Mouse (Mus musculus) heart, embryonic 15.5 days (tissue): ENCODE results near the gene Csn1s2a. TPM values are rescaled to one million over a fixed set of nuclear protein-coding genes. Genes with fewer than 3 reads are reported as not detected.
"Not testable (repeated sequence)": the region's sequence is repeated elsewhere in the genome, so short reads cannot be mapped to it uniquely, and the experiment has no call there.

Source experiments
- ATAC-seq: fragments of 200-750 bp; cut with Nextera tagmentation; replicated peaks from 2 replicates; pipeline ENCODE4 v1.8.0; 2017; ENCODE audit warnings: low read depth, moderate TSS enrichment; ENCODE audit not compliant: insufficient number of reproducible peaks, insufficient read depth, low FRiP score
- H3K27ac ChIP-seq: fragments of 300-500 bp; sonication (generic); 2 replicates; pipeline ENCODE4 v1.5.1; 2015; ENCODE audit warnings: mild to moderate bottlenecking, inconsistent platforms
- H3K27me3 ChIP-seq: fragments of 300-500 bp; sonication (generic); 2 replicates; pipeline ENCODE4 v1.6.1; 2015; ENCODE audit warnings: inconsistent platforms
- H3K36me3 ChIP-seq: fragments of 300-500 bp; sonication (generic); 2 replicates; pipeline ENCODE4 v1.6.1; 2015; ENCODE audit warnings: mild to moderate bottlenecking, inconsistent platforms
- H3K4me1 ChIP-seq: fragments of 300-500 bp; sonication (generic); replicated peaks from 2 replicates; pipeline ENCODE4 v1.6.1; 2015; ENCODE audit warnings: inconsistent platforms
- H3K4me2 ChIP-seq: fragments of 300-500 bp; sonication (generic); 2 replicates; pipeline ENCODE4 v1.6.1; 2015; ENCODE audit warnings: inconsistent platforms, mild to moderate bottlenecking, moderate library complexity
- H3K4me3 ChIP-seq: fragments of 300-500 bp; sonication (generic); 2 replicates; pipeline ENCODE4 v1.5.1; 2015; ENCODE audit warnings: mild to moderate bottlenecking, inconsistent platforms
- H3K9ac ChIP-seq: fragments of 300-500 bp; sonication (generic); 2 replicates; pipeline ENCODE4 v1.6.1; 2015; ENCODE audit warnings: mild to moderate bottlenecking, inconsistent platforms
- H3K9me3 ChIP-seq: fragments of 300-500 bp; sonication (generic); replicated peaks from 2 replicates; pipeline ENCODE4 v1.6.1; 2016; ENCODE audit warnings: inconsistent platforms
- WGBS: fragments of 180-500 bp; shearing (Covaris S2); methylation state at CpG from one replicate; pipeline ENCODE4 v1.1.7; 2015; ENCODE audit warnings: mixed read lengths; 5-methylcytosine and 5-hydroxymethylcytosine counted together
- polyA plus RNA-seq: library from polyadenylated mRNA; unstranded; fragments of >200 nt; fragmentation: Nextera tagmentation; extraction: Ambion mirVana; gene quantifications from 2 replicates; pipeline ENCODE4 v1.2.1, GENCODE M21; 2015

The Csn1s2a gene
- polyA plus RNA-seq = not detected in 2 replicates

- Histone ChIP-seq H3K4me1 (no peaks in the 10 kb centered on the region), H3K9me3 (no peaks in the 10 kb centered on the region), H3K36me3 (no peaks in the 10 kb centered on the region), H3K27me3 (no peaks in the 10 kb centered on the region), H3K4me3 (no peak within 1 kb of the TSS), H3K9ac (no peak within 1 kb of the TSS), H3K4me2 (no peak within 1 kb of the TSS), H3K27ac (no peak within 1 kb of the TSS)
- whole genome bisulfite sequencing = 62% methylated on average over 1 of the region's 1 CpGs
- no peak for ATAC-seq
These were observed at the start of gene Csn1s2a for GRCm38 (mm10) chr5:87774267-87774666. Gene Csn1s2a, plus strand, starts transcription at chr5:87774567.

DNA sequence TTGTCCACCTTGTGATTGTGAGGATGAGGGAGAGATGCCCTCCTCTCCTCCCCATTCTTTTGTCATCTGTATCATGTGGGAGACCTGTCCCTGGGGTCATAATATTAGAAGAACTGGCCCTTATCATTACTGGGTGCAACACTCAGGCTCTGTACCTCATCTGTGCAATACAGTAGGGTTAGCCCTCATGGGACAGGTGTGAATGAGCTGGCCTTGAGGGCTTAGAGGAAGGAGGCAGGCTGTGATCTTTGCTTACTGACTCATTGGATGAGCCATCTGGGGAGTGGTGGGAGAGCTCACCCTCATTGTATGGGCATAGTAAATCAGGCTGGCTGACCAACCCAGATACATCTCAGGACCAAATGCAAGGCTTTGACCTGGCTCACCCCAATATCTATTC is 39.5 kb upstream of the Csn1s2a start:
- no peak overlapping the region for H3K4me2 ChIP-seq
- no peaks in the 10 kb centered on the region for H3K36me3 ChIP-seq
- H3K4me3 ChIP-seq = no peak overlapping the region
- H3K9ac ChIP-seq = no peak overlapping the region
- H3K4me1 ChIP-seq = no peaks in the 10 kb centered on the region
- H3K27ac ChIP-seq = no peak overlapping the region
- H3K9me3 ChIP-seq = no peaks in the 10 kb centered on the region
- H3K27me3 ChIP-seq = no peaks in the 10 kb centered on the region
- no peak for ATAC-seq

- Histone ChIP-seq H3K27me3 (no peaks in the 10 kb centered on the region), H3K4me1 (no peaks in the 10 kb centered on the region), H3K27ac (no peak overlapping the region), H3K4me2 (no peak overlapping the region), H3K36me3 (no peaks in the 10 kb centered on the region), H3K9me3 (no peaks in the 10 kb centered on the region), H3K9ac (no peak overlapping the region), H3K4me3 (no peak overlapping the region)
- WGBS = 93% methylated on average over 1 of the region's 1 CpGs
- no peak for ATAC-seq
These were observed 20.9 kb upstream of the Csn1s2a start for GRCm38 (mm10) chr5:87753471-87753870.

- no peak overlapping the region for H3K27ac ChIP-seq
- no peak overlapping the region for H3K4me3 ChIP-seq
- ATAC-seq = no peak
- H3K36me3 ChIP-seq = no peaks in the 10 kb centered on the region
- H3K9ac ChIP-seq = no peak overlapping the region
- no peaks in the 10 kb centered on the region for H3K27me3 ChIP-seq
- H3K4me2 ChIP-seq = no peak overlapping the region
- H3K9me3 ChIP-seq = no peaks in the 10 kb centered on the region
- no peaks in the 10 kb centered on the region for H3K4me1 ChIP-seq
- 73% methylated on average over 3 of the region's 3 CpGs for WGBS
These were observed 9.8 kb upstream of the Csn1s2a start for GRCm38 (mm10) chr5:87764546-87764945.

DNA sequence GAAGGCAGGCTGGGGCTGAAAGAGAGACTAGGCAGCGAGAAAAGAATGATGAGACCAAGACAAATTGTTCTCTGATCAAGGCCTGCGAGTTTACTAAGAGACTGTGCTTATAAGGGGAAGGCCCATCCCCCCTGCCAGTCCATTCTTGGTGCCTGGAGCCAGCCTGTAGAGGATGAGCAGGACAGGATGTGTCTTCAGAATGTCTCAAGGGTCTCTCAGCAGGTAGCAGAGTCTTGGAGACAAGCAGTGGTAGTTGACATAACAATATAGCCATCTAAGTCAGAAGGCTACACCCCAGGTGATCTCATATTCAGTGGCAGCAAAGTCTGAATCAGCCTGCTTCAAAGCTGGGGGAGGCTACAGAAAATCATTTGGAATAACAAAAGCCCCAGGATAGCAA is 2.2 kb upstream of the Csn1s2a start:
- H3K36me3 ChIP-seq, H3K9ac ChIP-seq, H3K4me3 ChIP-seq, H3K9me3 ChIP-seq, H3K4me1 ChIP-seq, H3K27ac ChIP-seq, H3K27me3 ChIP-seq, H3K4me2 ChIP-seq, ATAC-seq: not testable (repeated sequence)
- 37% methylated on average over 2 of the region's 2 CpGs for WGBS

DNA sequence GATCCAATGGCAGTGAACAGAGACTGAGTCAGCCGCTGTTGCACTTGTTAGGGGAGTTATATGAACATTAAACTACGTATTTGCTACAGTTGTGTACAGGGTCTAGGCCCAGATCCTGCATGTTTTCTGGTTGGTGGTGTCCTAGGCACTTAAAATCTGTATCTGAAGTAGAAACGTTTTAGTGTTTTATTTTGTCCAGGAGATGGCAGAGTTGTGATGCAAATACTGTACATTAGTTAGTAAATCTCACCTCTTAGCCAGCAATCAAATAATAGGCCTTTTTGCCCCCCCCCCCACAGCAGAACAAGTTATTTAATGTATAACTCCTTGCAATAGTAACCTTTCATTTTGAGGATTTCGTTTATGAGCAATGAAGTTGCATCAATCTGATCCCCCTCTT is 8.4 kb downstream of the Csn1s2a start:
- Histone ChIP-seq H3K4me3 (no peak overlapping the region), H3K9me3 (no peaks in the 10 kb centered on the region), H3K4me2 (no peak overlapping the region), H3K27me3 (no peaks in the 10 kb centered on the region), H3K4me1 (no peaks in the 10 kb centered on the region), H3K9ac (no peak overlapping the region), H3K27ac (no peak overlapping the region), H3K36me3 (no peaks in the 10 kb centered on the region)
- WGBS = 51% methylated on average over 4 of the region's 4 CpGs
- no peak for ATAC-seq

DNA sequence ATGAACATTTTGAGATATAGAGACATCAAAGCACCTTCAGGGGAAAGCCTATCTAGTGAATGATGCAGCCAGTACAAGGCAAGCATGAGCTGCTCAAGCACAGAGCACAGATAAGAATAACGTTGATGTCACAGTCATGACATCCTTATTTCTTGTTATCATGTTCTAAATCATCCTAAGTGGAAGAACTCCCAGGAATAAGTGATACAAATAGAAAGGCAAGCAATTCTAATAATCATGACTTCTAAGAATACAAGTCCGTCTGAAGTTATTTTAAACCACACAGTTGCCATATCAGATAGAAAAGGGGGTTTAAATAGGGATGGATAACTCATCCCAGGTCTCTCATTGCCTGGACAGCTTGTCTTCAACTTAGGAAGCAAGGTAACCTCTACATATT is 33.4 kb downstream of the Csn1s2a start, which contains the start of gene Csn1s2b:
Gene Csn1s2b (plus strand): TSS at position 301 of the 400 bp plus-strand sequence.
- no peak within 1 kb of the TSS for H3K4me3 ChIP-seq
- no peak for ATAC-seq
- no peaks in the 10 kb centered on the region for H3K4me1 ChIP-seq
- H3K36me3 ChIP-seq = no peaks in the 10 kb centered on the region
- H3K9ac ChIP-seq = no peak within 1 kb of the TSS
- no peak within 1 kb of the TSS for H3K4me2 ChIP-seq
- 45% methylated on average over 2 of the region's 2 CpGs for WGBS
- H3K27ac ChIP-seq = no peak within 1 kb of the TSS
- H3K9me3 ChIP-seq = no peaks in the 10 kb centered on the region
- no peaks in the 10 kb centered on the region for H3K27me3 ChIP-seq

DNA sequence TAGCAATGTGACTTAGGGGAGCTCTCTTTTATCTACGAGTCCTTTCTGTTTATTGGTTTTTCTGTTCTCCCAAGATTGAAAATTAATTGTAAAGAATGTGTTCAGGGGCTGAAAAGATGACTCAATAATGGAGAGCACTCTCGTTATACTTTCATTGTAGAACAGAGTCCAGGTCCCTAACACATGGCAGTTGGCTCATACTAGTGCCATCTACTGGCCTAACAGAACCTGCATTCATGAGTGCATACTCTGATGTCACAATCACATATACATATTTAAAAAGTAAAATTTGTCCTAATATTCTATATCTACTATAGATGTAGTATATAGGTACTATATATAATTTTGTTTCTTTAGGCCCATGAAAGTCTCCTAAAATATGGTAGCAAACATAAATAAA is 34.9 kb downstream of the Csn1s2a start:
- Histone ChIP-seq H3K27ac (no peak overlapping the region), H3K4me2 (no peak overlapping the region), H3K9ac (no peak overlapping the region), H3K9me3 (no peaks in the 10 kb centered on the region), H3K36me3 (no peaks in the 10 kb centered on the region), H3K27me3 (no peaks in the 10 kb centered on the region), H3K4me3 (no peak overlapping the region), H3K4me1 (no peaks in the 10 kb centered on the region)
- 57% methylated on average over 2 of the region's 2 CpGs for WGBS
- ATAC-seq = no peak

DNA sequence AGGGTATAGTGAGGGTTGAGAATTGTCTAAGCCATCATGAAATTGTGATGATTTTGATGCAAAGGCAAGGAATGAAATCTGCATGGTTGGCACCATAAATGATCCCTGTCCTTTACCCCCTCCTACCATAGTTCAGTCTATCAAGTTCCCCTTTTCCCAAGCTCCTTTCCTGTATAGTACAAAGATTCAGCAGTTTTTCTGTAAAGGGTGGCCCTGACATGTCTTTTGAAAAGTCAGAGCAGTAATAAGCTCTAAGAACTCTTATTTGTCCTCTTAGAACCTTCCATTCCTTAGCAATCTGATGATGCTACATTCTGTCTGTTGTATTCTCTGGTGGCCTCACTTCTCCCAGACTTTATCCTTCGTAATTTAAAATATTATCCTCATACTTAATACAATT is 51.0 kb downstream of the Csn1s2a start, which contains the start of gene Prr27:
Gene Prr27 (plus strand): TSS at position 301 of the 400 bp plus-strand sequence.
- Histone ChIP-seq H3K36me3 (no peaks in the 10 kb centered on the region), H3K27me3 (no peaks in the 10 kb centered on the region), H3K9me3 (no peaks in the 10 kb centered on the region), H3K9ac (no peak within 1 kb of the TSS), H3K27ac (no peak within 1 kb of the TSS), H3K4me1 (no peaks in the 10 kb centered on the region), H3K4me3 (no peak within 1 kb of the TSS), H3K4me2 (no peak within 1 kb of the TSS)
- ATAC-seq = no peak
- 50% methylated on average over 1 of the region's 1 CpGs for WGBS

Other genes with a start within 250 kb of the Csn1s2a start
- gene Sult1b1, start 236.4 kb upstream of the Csn1s2a start, polyA plus RNA-seq = not detected in 2 replicates
- gene Sult1d1, start 205.5 kb upstream of the Csn1s2a start, polyA plus RNA-seq = not detected in 2 replicates
- gene Sult1e1, start 183.0 kb upstream of the Csn1s2a start, polyA plus RNA-seq = 0.11 TPM in 1 of 2 replicates, not detected in the other
- not detected in 2 replicates for gene Csn1s1, start 108.4 kb upstream of the Csn1s2a start, polyA plus RNA-seq
- gene Csn2, start 74.9 kb upstream of the Csn1s2a start, polyA plus RNA-seq = 0.24 TPM in 1 of 2 replicates, not detected in the other
- gene Csn1s2b, start 33.5 kb downstream of the Csn1s2a start, polyA plus RNA-seq = not detected in 2 replicates
- gene Prr27, start 51.1 kb downstream of the Csn1s2a start, polyA plus RNA-seq = not detected in 2 replicates
- not detected in 2 replicates for gene Odam, start 110.5 kb downstream of the Csn1s2a start, polyA plus RNA-seq
- gene Csn3, start 151.0 kb downstream of the Csn1s2a start, polyA plus RNA-seq = not detected in 2 replicates
- not detected in 2 replicates for gene 2310003L06Rik, start 194.9 kb downstream of the Csn1s2a start, polyA plus RNA-seq
- not detected in 2 replicates for gene Gm28434, start 194.9 kb downstream of the Csn1s2a start, polyA plus RNA-seq
- not detected in 2 replicates for gene Cabs1, start 204.9 kb downstream of the Csn1s2a start, polyA plus RNA-seq
- not detected in 2 replicates for gene Smr3a, start 228.0 kb downstream of the Csn1s2a start, polyA plus RNA-seq